ENCODE assay signal across 29 mouse cellular contexts in the genomic region with DNA sequence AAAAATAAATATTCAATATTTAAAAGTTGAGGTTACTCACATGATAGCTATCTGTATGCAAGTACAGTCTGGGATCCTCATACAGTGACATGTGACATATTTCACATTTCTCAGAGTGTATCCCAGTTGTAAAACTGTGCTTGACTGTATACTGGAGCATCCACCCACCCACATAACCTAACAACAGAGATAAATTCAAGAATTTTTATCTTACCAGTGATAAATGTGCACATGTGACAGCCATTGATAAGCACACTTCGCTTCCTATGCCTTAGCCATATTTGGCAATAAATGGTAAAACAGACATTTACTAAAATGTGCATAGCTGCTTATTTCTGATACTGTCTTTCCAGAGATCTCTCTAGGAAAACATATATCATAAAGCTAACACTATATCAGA.
DNase-seq lines count a peak whose midpoint lies in the region; ATAC-seq and TF ChIP-seq lines count a peak whose summit lies in the region.
"Had no signal": no experiment of that assay in that cellular context is flagged by ENCODE, and none has a peak within 500 bp of the region (broad histone marks: within the 10 kb centered on the region; RNA-seq: fewer than 3 reads in every experiment).

No protein-coding gene starts in this region.

- H3K4me2 ChIP-seq in liver, embryonic 13.5 days = peak overlapping the region; percentile 33
- H3K4me2 ChIP-seq: forebrain, embryonic 13.5 days; hindbrain, embryonic 15.5 days; limb, embryonic 13.5 days; midbrain, embryonic 12.5 days had no signal

- H3K4me1 ChIP-seq in G1E (ENCODE audit: insufficient read depth, low read depth, low read length) = peaks cover 67% of the 10 kb centered on the region
- H3K4me1 ChIP-seq in liver, embryonic 13.5 days (replicated peaks) = peaks cover 65% of the 10 kb centered on the region
- H3K4me1 ChIP-seq: forebrain, embryonic 13.5 days; hindbrain, embryonic 10.5 days; hindbrain, embryonic 15.5 days; limb, embryonic 13.5 days; midbrain, embryonic 12.5 days had no signal

- H3K27ac ChIP-seq in liver, embryonic 13.5 days = peak overlapping the region; percentile 75
- H3K27ac ChIP-seq: forebrain, embryonic 13.5 days; gastrocnemius, adult 2 months; hindbrain, embryonic 10.5 days; hindbrain, embryonic 15.5 days; limb, embryonic 13.5 days; macrophage; midbrain, embryonic 12.5 days had no signal

- no peak overlapping the region for H3K4me3 ChIP-seq in G1E (ENCODE audit: low read depth, low read length)
- H3K4me3 ChIP-seq in liver, embryonic 13.5 days (replicated peaks) = no peak overlapping the region
- H3K4me3 ChIP-seq: erythroblast, embryonic 14.5 days; forebrain, embryonic 13.5 days; gastrocnemius, adult 2 months; hindbrain, embryonic 10.5 days; hindbrain, embryonic 15.5 days; limb, embryonic 13.5 days; midbrain, embryonic 12.5 days had no signal

- no peak for TF ChIP-seq CTCF in G1E (IDR thresholded peaks at IDR 0.05; ENCODE audit: low read depth, low read length)

- H3K36me3 ChIP-seq in G1E (replicated peaks) = no peaks in the 10 kb centered on the region
- no peaks in the 10 kb centered on the region for H3K36me3 ChIP-seq in liver, embryonic 13.5 days
- H3K36me3 ChIP-seq: hindbrain, embryonic 10.5 days; hindbrain, embryonic 15.5 days; limb, embryonic 13.5 days; midbrain, embryonic 12.5 days had no signal

- no peaks in the 10 kb centered on the region for H3K27me3 ChIP-seq in G1E (ENCODE audit: insufficient read depth, low read length)
- no peaks in the 10 kb centered on the region for H3K27me3 ChIP-seq in liver, embryonic 13.5 days
- H3K27me3 ChIP-seq: CH12.LX; forebrain, embryonic 13.5 days; hindbrain, embryonic 15.5 days; limb, embryonic 13.5 days; midbrain, embryonic 12.5 days; Patski had no signal

- ATAC-seq in G1E (ENCODE audit: extremely low read depth, insufficient number of reproducible peaks, low FRiP score, poor library complexity, severe bottlenecking) = peak; percentile 67
- ATAC-seq in liver, embryonic 13.5 days (ENCODE audit: low read depth) = peak; percentile 76
- peak; percentile 42 for ATAC-seq in megakaryocyte progenitor cell, adult 5-6 weeks (replicated peaks; ENCODE audit: poor library complexity)
- ATAC-seq: forebrain, embryonic 13.5 days; Patski had no signal

- no peaks in the 10 kb centered on the region for H3K9me3 ChIP-seq in G1E (replicated peaks)
- H3K9me3 ChIP-seq in liver, embryonic 13.5 days (replicated peaks) = no peaks in the 10 kb centered on the region
- H3K9me3 ChIP-seq: forebrain, embryonic 13.5 days; hindbrain, embryonic 10.5 days; hindbrain, embryonic 15.5 days; limb, embryonic 13.5 days; midbrain, embryonic 12.5 days had no signal

- H3K9ac ChIP-seq in liver, embryonic 13.5 days = no peak overlapping the region
- H3K9ac ChIP-seq: forebrain, embryonic 13.5 days; hindbrain, embryonic 15.5 days; limb, embryonic 13.5 days; midbrain, embryonic 12.5 days had no signal

- 10% methylated on average over 1 of the region's 1 CpGs for WGBS in liver, embryonic 13.5 days (ENCODE audit: insufficient replicate concordance)

- DNase-seq in G1E (ENCODE audit: low spot score) = peak; percentile 40
- peak; percentile 46 for DNase-seq in c-Kit-positive CD71-positive TER-119-negative erythroid progenitor cells, embryonic 14.5 days (ENCODE audit: low read depth)
- no peak for DNase-seq in liver, embryonic 13.5 days
- no peak for DNase-seq in ovary, postnatal 36 days (ENCODE audit: low spot score)
- DNase-seq in heart, adult 8-10 months (ENCODE audit: low spot score) = no peak
- no peak for DNase-seq in kidney, adult 8-10 months
- DNase-seq: adrenal gland, postnatal 10 days; cerebellum, adult 11-12 months; cerebellum, adult 9-11 months; gastrocnemius, adult 2 months; gastrocnemius, postnatal 36 days; heart, postnatal 14 days; kidney, adult 18-20 months; kidney, postnatal 36 days; lung, adult 2 months; lung, postnatal 10 days; retina, postnatal 1 day; right cerebral cortex, postnatal 14 days; thymus, postnatal 14 days had no signal

Comparison
In these comparisons a context has a peak if more than half of its experiments do, and no peak if none do; other contexts are left out.
1. DNase-seq: peak in G1E (single experiment) and c-Kit-positive CD71-positive TER-119-negative erythroid progenitor cells, embryonic 14.5 days (single experiment); none in liver, embryonic 13.5 days (single experiment), ovary, postnatal 36 days (single experiment), heart, adult 8-10 months (single experiment) and kidney, adult 8-10 months (0 of 2).
2. Peak in every context shown above with its lines, with median percentiles within 50 percentile points of each other: ATAC-seq.